Mouse (Mus musculus) liver, embryonic 16.5 days (tissue): ENCODE results near the gene Plekho2. TPM values are rescaled to one million over a fixed set of nuclear protein-coding genes. Genes with fewer than 3 reads are reported as not detected.

ENCODE experiments used
- ATAC-seq: fragments of 200-750 bp; cut with Nextera tagmentation; 2 replicates; pipeline ENCODE4 v1.8.0; 2017; ENCODE audit warnings: low read depth, mild to moderate bottlenecking, moderate number of reproducible peaks, moderate library complexity
- H3K27ac ChIP-seq: fragments of 300-500 bp; sonication (generic); 2 replicates; pipeline ENCODE4 v1.5.1; 2014; ENCODE audit warnings: mild to moderate bottlenecking, low read length
- H3K27me3 ChIP-seq: fragments of 300-500 bp; sonication (generic); 2 replicates; pipeline ENCODE4 v1.6.1; 2014; ENCODE audit warnings: low read depth, low read length, mixed read lengths; ENCODE audit not compliant: control insufficient read depth, insufficient read depth
- H3K36me3 ChIP-seq: fragments of 300-500 bp; sonication (generic); 2 replicates; pipeline ENCODE4 v1.6.1; 2014; ENCODE audit warnings: mild to moderate bottlenecking; ENCODE audit not compliant: control insufficient read depth, insufficient read depth
- H3K4me1 ChIP-seq: fragments of 300-500 bp; sonication (generic); 2 replicates; pipeline ENCODE4 v1.6.1; 2014; ENCODE audit warnings: low read depth, low read length, mixed read lengths; ENCODE audit not compliant: control insufficient read depth
- H3K4me2 ChIP-seq: fragments of 300-500 bp; sonication (generic); 2 replicates; pipeline ENCODE4 v1.6.1; 2014; ENCODE audit warnings: low read depth, low read length, mixed read lengths
- H3K4me3 ChIP-seq: fragments of 300-500 bp; sonication (generic); 2 replicates; pipeline ENCODE4 v1.5.1; 2014; ENCODE audit warnings: low read depth, mild to moderate bottlenecking, low read length
- H3K9ac ChIP-seq: fragments of 300-500 bp; sonication (generic); 2 replicates; pipeline ENCODE4 v1.6.1; 2014; ENCODE audit warnings: low read depth, low read length
- H3K9me3 ChIP-seq: fragments of 300-500 bp; sonication (generic); replicated peaks from 2 replicates; pipeline ENCODE4 v1.6.1; 2016; ENCODE audit warnings: low read length; ENCODE audit not compliant: control insufficient read depth
- WGBS: fragments of 180-500 bp; shearing (Covaris S2); extraction: QIAGEN DNeasy Blood & Tissue Kit; methylation state at CpG from one replicate; pipeline ENCODE4 v1.1.7; 2014; ENCODE audit not compliant: insufficient replicate concordance; 5-methylcytosine and 5-hydroxymethylcytosine counted together
- polyA plus RNA-seq: library from polyadenylated mRNA; unstranded; fragments of >200 nt; fragmentation: Nextera tagmentation; extraction: Ambion mirVana; gene quantifications from 2 replicates; pipeline ENCODE4 v1.2.1, GENCODE M21; 2015

Plekho2 gene
- polyA plus RNA-seq, 1 experiment from 2014 or later, result 24.5 TPM

DNA sequence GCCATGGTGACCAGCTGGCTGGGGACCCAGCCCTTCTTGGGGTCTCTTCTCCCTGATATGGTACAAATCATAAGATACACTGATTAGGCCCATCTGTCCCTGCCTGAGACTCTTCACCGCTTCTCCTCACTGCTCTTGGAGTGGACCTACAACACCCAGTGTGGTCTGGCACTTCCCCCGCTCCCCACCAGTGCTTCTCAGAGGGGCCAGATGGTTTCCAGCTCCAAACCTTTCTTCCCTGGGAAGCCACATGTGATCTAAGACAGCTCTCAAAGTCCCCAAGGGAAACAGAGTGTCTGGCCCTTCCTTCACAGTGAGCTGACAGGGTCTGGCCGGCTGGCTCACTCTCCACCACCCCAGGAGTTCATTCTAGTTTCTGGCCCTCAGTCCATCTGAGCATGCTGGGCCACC is 65.0 kb downstream of the Plekho2 start:
- H3K27me3 ChIP-seq, result peaks cover 4% of the 10 kb centered on the region
- H3K4me2 ChIP-seq, result no peak overlapping the region
- no peaks in the 10 kb centered on the region for H3K36me3 ChIP-seq
- no peak overlapping the region for H3K4me3 ChIP-seq
- ATAC-seq, result no peak
- no peaks in the 10 kb centered on the region for H3K9me3 ChIP-seq
- H3K27ac ChIP-seq, result no peak overlapping the region
- no peak overlapping the region for H3K9ac ChIP-seq
- WGBS, result 62% methylated on average over 3 of the region's 3 CpGs
- no peaks in the 10 kb centered on the region for H3K4me1 ChIP-seq

DNA sequence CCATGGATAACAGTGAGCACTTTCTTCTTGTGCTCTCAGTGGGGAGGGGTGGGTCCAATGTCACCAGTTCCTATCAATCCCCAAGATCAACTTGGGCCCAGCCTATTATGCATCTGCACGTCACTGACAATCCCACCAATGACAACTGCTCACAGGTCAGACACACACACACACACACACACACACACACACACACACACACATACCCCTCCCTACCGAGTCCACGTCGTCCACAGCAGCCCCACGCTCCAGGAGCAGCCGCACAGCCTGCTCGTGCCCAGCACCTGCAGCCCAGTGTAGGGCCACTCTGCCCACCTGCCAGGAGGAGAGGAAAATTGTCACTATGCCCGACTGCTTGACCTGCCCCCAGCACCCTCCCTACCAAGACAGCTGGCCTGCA is 65.4 kb downstream of the Plekho2 start:
- Histone ChIP-seq H3K9ac (no peak overlapping the region), H3K4me1 (no peaks in the 10 kb centered on the region), H3K36me3 (no peaks in the 10 kb centered on the region), H3K27me3 (no peaks in the 10 kb centered on the region; the same call in 1 of the 2 replicates), H3K4me3 (no peak overlapping the region), H3K4me2 (no peak overlapping the region), H3K27ac (no peak overlapping the region), H3K9me3 (no peaks in the 10 kb centered on the region)
- ATAC-seq, result no peak
- 59% methylated on average over 8 of the region's 8 CpGs for WGBS

DNA sequence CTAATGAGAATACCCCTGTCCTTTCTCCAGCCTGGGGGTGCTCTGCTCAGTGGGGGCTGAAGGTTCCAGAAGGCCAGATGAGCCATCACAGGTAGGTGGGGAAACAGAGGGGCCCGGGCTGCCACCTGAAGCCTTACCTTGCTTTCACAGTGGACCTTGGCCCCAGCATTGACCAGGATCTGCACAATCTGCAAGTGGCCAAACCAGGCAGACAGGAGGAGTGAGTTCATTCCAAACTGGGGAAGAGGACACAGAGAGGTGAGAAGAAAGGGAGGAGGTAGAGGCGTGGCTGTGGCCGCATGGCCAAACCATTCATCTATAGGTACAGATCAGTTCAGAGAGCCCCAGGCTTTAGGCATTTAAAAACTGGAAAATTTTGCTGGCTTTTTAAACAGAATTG is 67.3 kb downstream of the Plekho2 start:
- H3K9ac ChIP-seq, result no peak overlapping the region
- no peak overlapping the region for H3K4me3 ChIP-seq
- no peaks in the 10 kb centered on the region for H3K36me3 ChIP-seq
- 72% methylated on average over 3 of the region's 3 CpGs for WGBS
- no peaks in the 10 kb centered on the region for H3K9me3 ChIP-seq
- H3K27me3 ChIP-seq, result no peaks in the 10 kb centered on the region; the same call in 1 of the 2 replicates
- no peak overlapping the region for H3K4me2 ChIP-seq
- no peak overlapping the region for H3K27ac ChIP-seq
- H3K4me1 ChIP-seq, result no peaks in the 10 kb centered on the region
- no peak for ATAC-seq

DNA sequence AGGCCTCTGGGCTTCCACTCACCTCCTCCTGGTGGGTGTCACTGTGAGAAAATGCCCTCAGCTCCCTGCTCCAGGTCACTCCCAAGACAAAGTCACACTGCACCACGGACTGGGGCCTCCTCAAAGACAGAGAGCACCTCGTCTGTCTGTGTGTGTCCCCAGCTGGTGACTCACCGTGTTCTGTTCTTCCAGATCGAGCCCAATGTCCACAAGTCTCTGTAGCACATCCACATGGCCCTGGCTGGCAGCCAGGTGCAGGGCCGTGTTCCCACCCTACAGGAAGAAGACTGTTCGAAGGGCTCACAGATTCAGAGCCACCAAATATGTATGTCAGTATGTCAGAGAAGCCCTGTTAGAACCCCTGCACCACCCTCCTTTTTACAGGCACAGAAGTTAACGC is 71.4 kb downstream of the Plekho2 start:
- Histone ChIP-seq H3K27ac (no peak overlapping the region), H3K27me3 (no peaks in the 10 kb centered on the region; the same call in 1 of the 2 replicates), H3K4me2 (no peak overlapping the region), H3K9ac (no peak overlapping the region), H3K4me1 (no peaks in the 10 kb centered on the region), H3K9me3 (no peaks in the 10 kb centered on the region), H3K36me3 (no peaks in the 10 kb centered on the region), H3K4me3 (no peak overlapping the region)
- WGBS, result 40% methylated on average over 7 of the region's 7 CpGs
- ATAC-seq, result no peak

DNA sequence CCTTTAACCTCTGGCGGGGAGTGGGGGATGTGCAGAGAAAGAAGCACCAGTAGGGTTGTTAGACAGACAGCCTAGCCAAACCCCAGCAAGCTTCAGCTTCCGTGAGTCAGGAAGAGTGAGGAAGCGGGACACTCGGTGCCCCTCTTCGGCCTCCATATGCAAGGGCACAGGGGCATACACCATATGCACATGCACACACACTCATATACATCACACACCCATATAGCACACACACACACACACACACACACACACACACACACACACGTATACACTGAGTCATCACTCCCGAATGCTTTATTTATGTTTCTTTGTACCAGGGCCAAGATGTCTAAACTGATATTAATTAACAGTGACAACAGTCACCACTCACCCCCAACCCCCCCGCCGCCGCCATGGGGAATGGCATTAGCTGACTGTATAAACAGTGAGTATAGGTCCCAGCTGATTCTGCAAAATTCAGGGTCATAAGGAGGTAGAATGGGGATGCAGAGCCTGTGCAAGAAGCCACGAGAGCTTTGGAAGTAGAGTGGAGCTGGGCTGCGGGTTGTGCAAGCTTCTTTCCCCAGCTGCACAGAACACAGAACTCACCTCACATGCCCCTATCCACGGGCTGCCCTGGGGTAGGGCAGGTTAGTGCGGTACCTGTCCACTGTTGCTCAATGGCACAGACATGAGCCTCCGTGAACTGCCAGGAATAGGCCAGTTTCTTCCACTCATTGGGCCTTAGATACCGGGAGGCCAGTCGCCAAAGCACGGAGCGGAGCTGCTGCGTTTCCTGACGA is 76.9 kb downstream of the Plekho2 start:
- H3K9me3 ChIP-seq, result no peaks in the 10 kb centered on the region
- no peak overlapping the region for H3K9ac ChIP-seq
- WGBS, result 73% methylated on average over 21 of the region's 21 CpGs
- no peaks in the 10 kb centered on the region for H3K4me1 ChIP-seq
- H3K36me3 ChIP-seq, result no peaks in the 10 kb centered on the region
- H3K4me2 ChIP-seq, result no peak overlapping the region
- H3K4me3 ChIP-seq, result no peak overlapping the region
- no peaks in the 10 kb centered on the region; the same call in 1 of the 2 replicates for H3K27me3 ChIP-seq
- no peak for ATAC-seq
- no peak overlapping the region for H3K27ac ChIP-seq

Other genes starting within 250 kb of the Plekho2 start
- gene Pdcd7, start 233.9 kb downstream of the Plekho2 start, polyA plus RNA-seq, result 1.6 and 1.8 TPM in 2 replicates
- gene Ubap1l, start 219.0 kb downstream of the Plekho2 start, polyA plus RNA-seq, result not detected in 2 replicates
- gene Kbtbd13, start 188.4 kb downstream of the Plekho2 start, polyA plus RNA-seq, result 0.25 and 0.42 TPM in 2 replicates
- gene Rasl12, start 181.5 kb downstream of the Plekho2 start, polyA plus RNA-seq, result 0.23 and 0.34 TPM in 2 replicates
- 0.17 TPM in 1 of 2 replicates, not detected in the other for gene Slc51b, start 157.1 kb downstream of the Plekho2 start, polyA plus RNA-seq
- 5.1 and 6.3 TPM in 2 replicates for gene Mtfmt, start 144.3 kb downstream of the Plekho2 start, polyA plus RNA-seq
- gene Spg21, start 119.1 kb downstream of the Plekho2 start, polyA plus RNA-seq, result 24.6 and 26.7 TPM in 2 replicates
- 0.06 TPM in 1 of 2 replicates, not detected in the other for gene Ankdd1a, start 59.8 kb downstream of the Plekho2 start, polyA plus RNA-seq
- 9.6 and 10.9 TPM in 2 replicates for gene Pif1, start 7.1 kb upstream of the Plekho2 start, polyA plus RNA-seq
- gene Rbpms2, start 49.6 kb upstream of the Plekho2 start, polyA plus RNA-seq, result 11.9 and 14.6 TPM in 2 replicates
- gene Oaz2, start 88.0 kb upstream of the Plekho2 start, polyA plus RNA-seq, result 40.7 and 50.9 TPM in 2 replicates
- gene Zfp609, start 247.5 kb upstream of the Plekho2 start, polyA plus RNA-seq, result 1.4 and 1.7 TPM in 2 replicates